Mouse (Mus musculus) MEL (cell line): ENCODE data around the gene Ccdc186. TPM values are rescaled to one million over a fixed set of nuclear protein-coding genes. Genes with fewer than 3 reads are reported as not detected.

Source experiments
- DNase-seq: peaks from one replicate; pipeline ENCODE4 v3.0.0; 2011; ENCODE audit warnings: low read depth, low spot score
- H3K27ac ChIP-seq: 2 replicates; pipeline ENCODE4 v1.5.1; 2012; ENCODE audit warnings: low read depth, mild to moderate bottlenecking, control low read depth, low read length, moderate library complexity; ENCODE audit not compliant: control insufficient read depth
- H3K27me3 ChIP-seq, 2 experiments: fragments of 150-350 bp in 1 of 2; sonication (generic) in 1 of 2; 2 replicates each; pipeline ENCODE4 v1.6.1; 2012; ENCODE audit warnings: low read length in 2 of 2, mild to moderate bottlenecking in 2 of 2, improper control_type of control experiment in 1 of 2, moderate library complexity in 1 of 2; ENCODE audit not compliant: insufficient read depth in 2 of 2, control insufficient read depth in 1 of 2
- H3K36me3 ChIP-seq, 2 experiments: 2 replicates each; pipeline ENCODE4 v1.6.1; 2012 to 2014; ENCODE audit warnings: low read length in 2 of 2, improper control_type of control experiment in 1 of 2, inconsistent platforms in 1 of 2, mild to moderate bottlenecking in 1 of 2; ENCODE audit not compliant: insufficient read depth in 2 of 2, control insufficient read depth in 1 of 2
- H3K4me1 ChIP-seq, 2 experiments: fragments of 150-350 bp in 1 of 2; sonication (generic) in 1 of 2; 2 replicates each; pipeline ENCODE4 v1.6.1; 2012; ENCODE audit warnings: low read length in 2 of 2, improper control_type of control experiment in 1 of 2, mild to moderate bottlenecking in 1 of 2; ENCODE audit not compliant: insufficient read depth in 2 of 2, control insufficient read depth in 1 of 2
- H3K4me3 ChIP-seq, 2 experiments: fragments of 150-350 bp in 1 of 2; sonication (generic) in 1 of 2; 2 replicates each; pipeline ENCODE4 v1.5.1; 2012; ENCODE audit warnings: low read depth in 2 of 2, low read length in 2 of 2, mild to moderate bottlenecking in 2 of 2, moderate library complexity in 2 of 2, control low read depth in 1 of 2, improper control_type of control experiment in 1 of 2; ENCODE audit not compliant: control insufficient read depth in 1 of 2, insufficient read depth in 1 of 2
- H3K79me2 ChIP-seq: 2 replicates; pipeline ENCODE4 v1.6.1; 2012; ENCODE audit warnings: mild to moderate bottlenecking, low read length, moderate library complexity; ENCODE audit not compliant: control insufficient read depth, poor library complexity, insufficient read depth
- H3K9ac ChIP-seq: 2 replicates; pipeline ENCODE4 v1.6.1; 2012; ENCODE audit warnings: low read depth, mild to moderate bottlenecking, control low read depth, low read length, moderate library complexity; ENCODE audit not compliant: control insufficient read depth, poor library complexity, severe bottlenecking
- H3K9me3 ChIP-seq: fragments of 150-350 bp; sonication (generic); replicated peaks from 2 replicates; pipeline ENCODE4 v1.6.1; 2012; ENCODE audit warnings: mild to moderate bottlenecking, low read length, improper control_type of control experiment, moderate library complexity; ENCODE audit not compliant: insufficient read depth
- BHLHE40 ChIP-seq: IDR thresholded peaks from 2 replicates; pipeline ENCODE4 v1.6.1; 2012; ENCODE audit warnings: low read depth, mild to moderate bottlenecking, inconsistent platforms, low read length, improper control_type of control experiment, borderline replicate concordance
- CHD1 ChIP-seq: IDR thresholded peaks from 2 replicates; pipeline ENCODE4 v1.6.1; 2012; ENCODE audit warnings: low read depth, mild to moderate bottlenecking, inconsistent platforms, low read length, improper control_type of control experiment
- CHD2 ChIP-seq: IDR thresholded peaks from 2 replicates; pipeline ENCODE4 v1.6.1; 2011; ENCODE audit warnings: low read length, improper control_type of control experiment
- CTCF ChIP-seq, 3 experiments: IDR thresholded peaks in 2 of 3; conservative IDR thresholded peaks in 1 of 3; 2 replicates each; pipeline ENCODE4 v1.5.1; 2011 to 2012; ENCODE audit warnings: low read length in 3 of 3, low read depth in 2 of 3, mild to moderate bottlenecking in 2 of 3, improper control_type of control experiment in 1 of 3, inconsistent platforms in 1 of 3, mixed read lengths in 1 of 3, moderate library complexity in 1 of 3; ENCODE audit not compliant: control insufficient read depth in 1 of 3, insufficient read depth in 1 of 3, poor library complexity in 1 of 3, severe bottlenecking in 1 of 3
- E2F4 ChIP-seq: IDR thresholded peaks from 2 replicates; pipeline ENCODE4 v1.6.1; 2011; ENCODE audit warnings: low read depth, low read length, improper control_type of control experiment, borderline replicate concordance
- ELF1 ChIP-seq: IDR thresholded peaks from 2 replicates; pipeline ENCODE4 v1.6.1; 2014; ENCODE audit warnings: low read depth, mild to moderate bottlenecking, inconsistent platforms, low read length, improper control_type of control experiment, moderate library complexity
- EP300 ChIP-seq, 2 experiments: IDR thresholded peaks; 2 replicates each; pipeline ENCODE4 v1.6.1; 2011; ENCODE audit warnings: improper control_type of control experiment in 2 of 2, low read length in 2 of 2, low read depth in 1 of 2, mild to moderate bottlenecking in 1 of 2
- ETS1 ChIP-seq: IDR thresholded peaks from 2 replicates; pipeline ENCODE4 v1.6.1; 2012; ENCODE audit warnings: low read depth, mild to moderate bottlenecking, inconsistent platforms, low read length, improper control_type of control experiment, moderate library complexity
- GABPA ChIP-seq: IDR thresholded peaks from 2 replicates; pipeline ENCODE4 v1.6.1; 2012; ENCODE audit warnings: low read depth, mild to moderate bottlenecking, inconsistent platforms, low read length, improper control_type of control experiment, moderate library complexity
- GATA1 ChIP-seq: IDR thresholded peaks from 2 replicates; pipeline ENCODE4 v1.6.1; 2011; ENCODE audit warnings: low read depth, low read length, improper control_type of control experiment
- HCFC1 ChIP-seq: IDR thresholded peaks from 2 replicates; pipeline ENCODE4 v1.6.1; 2012; ENCODE audit warnings: low read depth, mild to moderate bottlenecking, inconsistent platforms, low read length, improper control_type of control experiment, moderate library complexity
- KAT2A ChIP-seq: conservative IDR thresholded peaks from 2 replicates; pipeline ENCODE4 v1.6.1; 2012; ENCODE audit warnings: low read depth, low read length, improper control_type of control experiment, inconsistent platforms
- MAFK ChIP-seq: IDR thresholded peaks from 2 replicates; pipeline ENCODE4 v1.6.1; 2011; ENCODE audit warnings: low read depth, mild to moderate bottlenecking, low read length, improper control_type of control experiment, borderline replicate concordance
- MAX ChIP-seq: IDR thresholded peaks from 2 replicates; pipeline ENCODE4 v1.6.1; 2011; ENCODE audit warnings: low read length, improper control_type of control experiment
- MAZ ChIP-seq: IDR thresholded peaks from 2 replicates; pipeline ENCODE4 v1.6.1; 2012; ENCODE audit warnings: low read depth, mild to moderate bottlenecking, inconsistent platforms, low read length, improper control_type of control experiment
- MEF2A ChIP-seq: IDR thresholded peaks from 2 replicates; pipeline ENCODE4 v1.6.1; 2014; ENCODE audit warnings: low read depth, mild to moderate bottlenecking, inconsistent platforms, low read length, improper control_type of control experiment; ENCODE audit not compliant: poor library complexity, insufficient replicate concordance, severe bottlenecking; ENCODE audit errors: extremely low read depth
- MXI1 ChIP-seq: IDR thresholded peaks from 2 replicates; pipeline ENCODE4 v1.6.1; 2011; ENCODE audit warnings: mild to moderate bottlenecking, low read depth, low read length, improper control_type of control experiment
- MYC ChIP-seq: IDR thresholded peaks from 2 replicates; pipeline ENCODE4 v1.6.1; 2011; ENCODE audit warnings: low read depth, mild to moderate bottlenecking, low read length, improper control_type of control experiment, moderate library complexity
- NRF1 ChIP-seq: IDR thresholded peaks from 2 replicates; pipeline ENCODE4 v1.6.1; 2014; ENCODE audit warnings: low read depth, mild to moderate bottlenecking, inconsistent platforms, low read length, improper control_type of control experiment, moderate library complexity; ENCODE audit not compliant: poor library complexity, insufficient read depth, severe bottlenecking
- POLR2A ChIP-seq, 2 experiments: IDR thresholded peaks; 2 replicates each; pipeline ENCODE4 v1.6.1; 2011 to 2012; ENCODE audit warnings: low read length in 2 of 2, mild to moderate bottlenecking in 2 of 2, control low read depth in 1 of 2, improper control_type of control experiment in 1 of 2, low read depth in 1 of 2, moderate library complexity in 1 of 2; ENCODE audit not compliant: control insufficient read depth in 1 of 2, insufficient read depth in 1 of 2, poor library complexity in 1 of 2
- POLR2AphosphoS2 ChIP-seq: IDR thresholded peaks from 2 replicates; pipeline ENCODE4 v1.6.1; 2011; ENCODE audit warnings: low read length, improper control_type of control experiment
- POLR2AphosphoS5 ChIP-seq: IDR thresholded peaks from 2 replicates; pipeline ENCODE4 v1.6.1; 2012; ENCODE audit warnings: low read depth, borderline replicate concordance, mild to moderate bottlenecking, inconsistent platforms, low read length, moderate library complexity, mixed read lengths
- RCOR1 ChIP-seq: IDR thresholded peaks from 2 replicates; pipeline ENCODE4 v1.6.1; 2012; ENCODE audit warnings: low read depth, mild to moderate bottlenecking, inconsistent platforms, low read length, improper control_type of control experiment
- SIN3A ChIP-seq: IDR thresholded peaks from 2 replicates; pipeline ENCODE4 v1.6.1; 2012; ENCODE audit warnings: low read length, improper control_type of control experiment, inconsistent platforms
- SMC3 ChIP-seq: IDR thresholded peaks from 2 replicates; pipeline ENCODE4 v1.6.1; 2011; ENCODE audit warnings: low read depth, low read length, improper control_type of control experiment
- TAL1 ChIP-seq: IDR thresholded peaks from 2 replicates; pipeline ENCODE4 v1.6.1; 2012; ENCODE audit warnings: mild to moderate bottlenecking, inconsistent platforms, low read length, moderate library complexity, mixed read lengths
- TBP ChIP-seq: IDR thresholded peaks from 2 replicates; pipeline ENCODE4 v1.8.0; 2011; ENCODE audit warnings: low read depth, low read length, improper control_type of control experiment
- TCF12 ChIP-seq: IDR thresholded peaks from 2 replicates; pipeline ENCODE4 v1.6.1; 2014; ENCODE audit warnings: low read depth, mild to moderate bottlenecking, inconsistent platforms, low read length, improper control_type of control experiment, moderate library complexity
- UBTF ChIP-seq: IDR thresholded peaks from 2 replicates; pipeline ENCODE4 v1.6.1; 2012; ENCODE audit warnings: low read depth, mild to moderate bottlenecking, inconsistent platforms, low read length, improper control_type of control experiment, moderate library complexity, borderline replicate concordance; ENCODE audit not compliant: insufficient read depth
- USF2 ChIP-seq, 2 experiments: IDR thresholded peaks; 2 replicates each; pipeline ENCODE4 v1.6.1; 2011 to 2012; ENCODE audit warnings: improper control_type of control experiment in 2 of 2, low read length in 2 of 2, borderline replicate concordance in 1 of 2, inconsistent platforms in 1 of 2, low read depth in 1 of 2, mild to moderate bottlenecking in 1 of 2; ENCODE audit not compliant: insufficient read depth in 1 of 2
- ZKSCAN1 ChIP-seq: IDR thresholded peaks from 2 replicates; pipeline ENCODE4 v1.6.1; 2012; ENCODE audit warnings: low read depth, mild to moderate bottlenecking, inconsistent platforms, low read length, improper control_type of control experiment, moderate library complexity
- ZMIZ1 ChIP-seq: IDR thresholded peaks from 2 replicates; pipeline ENCODE4 v1.6.1; 2012; ENCODE audit warnings: low read depth, mild to moderate bottlenecking, inconsistent platforms, low read length, improper control_type of control experiment, moderate library complexity
- ZNF384 ChIP-seq: IDR thresholded peaks from 2 replicates; pipeline ENCODE4 v1.6.1; 2012; ENCODE audit warnings: low read depth, mild to moderate bottlenecking, inconsistent platforms, low read length, improper control_type of control experiment
- polyA plus RNA-seq, 2 experiments: library from polyadenylated mRNA; stranded (reverse) in 1 of 2; unstranded in 1 of 2; fragments of >175 nt in 1 of 2; fragments of >200 nt in 1 of 2; gene quantifications; 2 replicates each; pipeline versions ENCODE4 v1.2.1 to v1.2.4; 2012; ENCODE audit warnings: low replicate concordance in 2 of 2, low read depth in 1 of 2; ENCODE audit not compliant: insufficient read length in 2 of 2, insufficient read depth in 1 of 2, missing spikeins in 1 of 2
- total RNA-seq: library from RNA; depleted of rRNA; stranded (reverse); fragments of 300-350 nt; gene quantifications from 2 replicates; pipeline ENCODE4 v1.2.3, GENCODE M21; 2012

The Ccdc186 gene
- total and polyA plus RNA-seq, 3 experiments, result 7.9 to 72.2 (median 21.9) TPM

GRCm38 (mm10) chr19:56800226-56800625 lies 21.8 kb downstream of the Ccdc186 start (continued):
- TF ChIP-seq POLR2AphosphoS5 (peak; percentile 68; the same call in 1 of the 2 replicates), E2F4 (no peak), SMC3 (no peak; the same call in 1 of the 2 replicates), MEF2A (no peak; the same call in 1 of the 2 replicates), USF2 (IDR thresholded peaks at IDR 0.05; ENCODE audit: borderline replicate concordance in 1 of 2, insufficient read depth in 1 of 2, low read depth in 1 of 2, low read length in 2 of 2) (no peak)

GRCm38 (mm10) chr19:56797376-56797775 lies 24.6 kb downstream of the Ccdc186 start:
- Histone ChIP-seq H3K9me3 (no peaks in the 10 kb centered on the region), H3K4me1 (peaks cover 24 to 41% of the 10 kb centered on the region in 2 experiments), H3K27ac (peak overlapping the region; percentile 49), H3K79me2 (no peaks in the 10 kb centered on the region; the same call in 1 of the 2 replicates), H3K27me3 (no peaks in the 10 kb centered on the region), H3K36me3 (peaks cover 38 to 39% of the 10 kb centered on the region in 2 experiments), H3K9ac (no peak overlapping the region), H3K4me3 (peak overlapping the region in 1 of 2 experiments; percentile 17; a peak in 1 of 4 replicates)
- DNase-seq, result peak; percentile 94
- TF ChIP-seq POLR2AphosphoS5 (no peak), ELF1 (peak; percentile 66), RCOR1 (peak; percentile 95), BHLHE40 (peak; percentile 67; the same call in 1 of the 2 replicates), ETS1 (peak; percentile 83), ZMIZ1 (0 out of 2 replicates have a peak, but pooled peaks have one; percentile 15), CTCF (IDR thresholded peaks at IDR 0.05 in 2 of 3, conservative IDR thresholded peaks at IDR 0.05 in 1 of 3; ENCODE audit: control insufficient read depth in 1 of 3, insufficient read depth in 1 of 3, low read depth in 2 of 3, low read length in 3 of 3, poor library complexity in 1 of 3, severe bottlenecking in 1 of 3) (no peak), CHD2 (no peak), TCF12 (peak; percentile 58), MYC (peak; percentile 83; the same call in 1 of the 2 replicates), POLR2AphosphoS2 (no peak), TAL1 (no peak), NRF1 (peak; percentile 62), GABPA (no peak), ZNF384 (no peak), SIN3A (peak; percentile 75), MAX (peak; percentile 66), MXI1 (peak; percentile 61; the same call in 1 of the 2 replicates), MAZ (no peak), KAT2A (no peak), GATA1 (peak; percentile 47), MAFK (no peak), CHD1 (no peak), EP300 (IDR thresholded peaks at IDR 0.05; ENCODE audit: low read depth in 1 of 2, low read length in 2 of 2) (peak; percentile 72 to 91; a peak in 3 of 4 replicates), ZKSCAN1 (no peak), UBTF (no peak), TBP (0 out of 2 replicates have a peak, but pooled peaks have one; percentile 26), HCFC1 (peak; percentile 48; the same call in 1 of the 2 replicates), POLR2A (IDR thresholded peaks at IDR 0.05; ENCODE audit: control insufficient read depth in 1 of 2, insufficient read depth in 1 of 2, low read depth in 1 of 2, low read length in 2 of 2, poor library complexity in 1 of 2) (no peak), E2F4 (no peak)
- TF ChIP-seq, all 39 proteins: peak for 15
